Mouse (Mus musculus): ENCODE data around the gene Nifk. TPM values are rescaled to one million over a fixed set of nuclear protein-coding genes. Genes with fewer than 3 reads are reported as not detected.

Gene Nifk
- 63.2 TPM for polyA plus RNA-seq (2015; fragmentation: Illumina TruSeq; extraction: RNeasy Lipid Tissue Mini Kit (QIAGEN cat#74804); ENCODE audit: insufficient read depth, low replicate concordance)

GRCm38 (mm10) chr1:118321661-118322201 is at the start of gene Nifk:
Nifk (plus strand) TSS chr1:118321839.

GRCm38 (mm10) chr1:118311622-118312326 is 9.9 kb upstream of the Nifk start, which contains the start of gene Tsn:
Tsn (minus strand) TSS chr1:118311739.

Other genes with a start within 250 kb of the Nifk start
- gene Gm29106, start 145.3 kb upstream of the Nifk start, polyA plus RNA-seq (2015; fragmentation: Illumina TruSeq; extraction: RNeasy Lipid Tissue Mini Kit (QIAGEN cat#74804); ENCODE audit: insufficient read depth, low replicate concordance): not detected
- 125 TPM for gene Tsn, start 10.1 kb upstream of the Nifk start, polyA plus RNA-seq (2015; fragmentation: Illumina TruSeq; extraction: RNeasy Lipid Tissue Mini Kit (QIAGEN cat#74804); ENCODE audit: insufficient read depth, low replicate concordance)
- gene Clasp1, start 67.2 kb downstream of the Nifk start, polyA plus RNA-seq (2015; fragmentation: Illumina TruSeq; extraction: RNeasy Lipid Tissue Mini Kit (QIAGEN cat#74804); ENCODE audit: insufficient read depth, low replicate concordance): 37.2 TPM

Measured in spleen, adult 10 weeks (tissue).